Mouse (Mus musculus) adrenal gland, postnatal 4 days (tissue): Measurements from ENCODE around the gene Tmem19. TPM values are rescaled to one million over a fixed set of nuclear protein-coding genes. Genes with fewer than 3 reads are reported as not detected.

ENCODE experiments used
- DNase-seq, 2 experiments: peaks; one replicate each; pipeline ENCODE4 v3.0.0; 2021 to 2022; ENCODE audit warnings: low spot score in 2 of 2, mixed read lengths in 2 of 2
- long read RNA-seq, 2 experiments: library from polyadenylated mRNA; stranded (forward); transcript quantifications; one replicate each; pipeline ENCODE4 v2.0.0; 2021
- total RNA-seq, 2 experiments: library from RNA; stranded (reverse); gene quantifications; 2 replicates each; pipeline ENCODE4 v1.2.3; 2021

Gene Tmem19
- total RNA-seq: 10 to 100 TPM; 34.1 to 42.3 TPM
- long read RNA-seq, experiment 1, partial matches to known transcripts: 1 of 18 reads
- long read RNA-seq, experiment 1, other reads (novel, unspliced or antisense): 11 of 18 reads
- long read RNA-seq, experiment 2, transcript Tmem19-204 (6 exons, 3,084 nt): minor isoform, 5 of 56 reads
- long read RNA-seq, experiment 2, transcript Tmem19-201 (7 exons, 3,012 nt): major isoform, 19 of 56 reads
- long read RNA-seq, experiment 2, partial matches to known transcripts: 8 of 56 reads
- long read RNA-seq, experiment 2, other reads (novel, unspliced or antisense): 21 of 56 reads

- DNase-seq: peak; percentile 89 to 96
These were observed at the start of gene Tmem19 for GRCm38 (mm10) chr10:115361840-115362622. Gene Tmem19, minus strand, starts transcription at chr10:115362501.

- peak in 1 of 2 experiments; percentile 31 for DNase-seq
These were observed 44.1 kb upstream of the Tmem19 start for GRCm38 (mm10) chr10:115406393-115406792.

- DNase-seq: no peak
These were observed 29.6 kb upstream of the Tmem19 start for GRCm38 (mm10) chr10:115391896-115392295.

- no peak for DNase-seq
These were observed 28.8 kb upstream of the Tmem19 start for GRCm38 (mm10) chr10:115391076-115391475.

- no peak for DNase-seq
These were observed 25.6 kb upstream of the Tmem19 start for GRCm38 (mm10) chr10:115387891-115388290.

- peak; percentile 43 to 53 for DNase-seq
These were observed 23.0 kb upstream of the Tmem19 start for GRCm38 (mm10) chr10:115385018-115386002.

- peak; percentile 85 to 96 for DNase-seq
These were observed 22.1 kb upstream of the Tmem19 start, which contains the start of the genes Thap2 and Zfc3h1 for GRCm38 (mm10) chr10:115384221-115385017. Gene Thap2, minus strand, starts transcription at chr10:115384443. Gene Zfc3h1, plus strand, starts transcription at chr10:115384959.

GRCm38 (mm10) chr10:115383644-115384220 is 21.4 kb upstream of the Tmem19 start:
- DNase-seq: no peak

GRCm38 (mm10) chr10:115382846-115383643 is 20.7 kb upstream of the Tmem19 start:
- no peak for DNase-seq

- no peak for DNase-seq
These were observed 19.3 kb upstream of the Tmem19 start for GRCm38 (mm10) chr10:115381506-115382084.

GRCm38 (mm10) chr10:115363151-115363550 is 850 bp upstream of the Tmem19 start:
- no peak for DNase-seq

GRCm38 (mm10) chr10:115362623-115362964 is 293 bp upstream of the Tmem19 start:
- no peak for DNase-seq

GRCm38 (mm10) chr10:115359066-115359465 is 3.2 kb downstream of the Tmem19 start:
- DNase-seq: no peak

- no peak for DNase-seq
These were observed 3.9 kb downstream of the Tmem19 start for GRCm38 (mm10) chr10:115358216-115358919.

GRCm38 (mm10) chr10:115356106-115356505 is 6.2 kb downstream of the Tmem19 start:
- no peak for DNase-seq

- DNase-seq: no peak
These were observed 7.3 kb downstream of the Tmem19 start for GRCm38 (mm10) chr10:115355016-115355415.

- DNase-seq: no peak
These were observed 7.7 kb downstream of the Tmem19 start for GRCm38 (mm10) chr10:115354553-115354952.

- DNase-seq: no peak
These were observed 11.4 kb downstream of the Tmem19 start for GRCm38 (mm10) chr10:115350810-115351397.
